Mouse (Mus musculus): ENCODE measurements around the gene Acox1.

Acox1 gene

DNA sequence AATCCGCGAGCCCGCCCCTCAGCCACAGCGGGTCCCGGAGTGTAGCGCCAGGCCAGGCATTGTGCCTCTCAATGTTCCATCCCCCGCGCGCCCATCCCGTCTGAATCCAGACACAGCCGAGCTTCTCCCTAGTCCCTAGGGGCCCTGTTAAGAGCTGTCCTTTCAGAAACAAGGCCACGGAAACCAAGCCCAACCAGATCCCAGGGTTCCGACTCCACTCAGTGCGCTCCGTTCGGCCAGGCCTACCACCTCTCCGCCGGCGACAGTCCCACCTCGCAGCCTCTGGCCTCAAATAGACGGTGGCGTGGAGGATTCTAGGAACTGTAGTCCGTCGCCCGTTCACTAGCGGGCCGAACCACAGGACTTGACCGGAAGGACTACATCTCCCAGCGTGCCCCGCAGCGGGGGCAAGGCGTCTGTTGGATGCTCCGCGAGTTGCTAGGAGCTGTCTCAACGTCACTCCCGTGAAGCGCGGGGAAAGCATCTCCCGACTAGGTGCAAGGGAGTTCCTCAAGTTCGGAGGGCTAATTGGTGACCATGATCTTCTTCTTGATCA is 30.9 kb downstream of the Acox1 start, which contains the start of gene Fbf1:
TSS of gene Fbf1 (minus strand) at position 283 of the 556 bp plus-strand sequence.
- DNase-seq (ENCODE audit: inconsistent ontology term): peak; percentile 98

DNA sequence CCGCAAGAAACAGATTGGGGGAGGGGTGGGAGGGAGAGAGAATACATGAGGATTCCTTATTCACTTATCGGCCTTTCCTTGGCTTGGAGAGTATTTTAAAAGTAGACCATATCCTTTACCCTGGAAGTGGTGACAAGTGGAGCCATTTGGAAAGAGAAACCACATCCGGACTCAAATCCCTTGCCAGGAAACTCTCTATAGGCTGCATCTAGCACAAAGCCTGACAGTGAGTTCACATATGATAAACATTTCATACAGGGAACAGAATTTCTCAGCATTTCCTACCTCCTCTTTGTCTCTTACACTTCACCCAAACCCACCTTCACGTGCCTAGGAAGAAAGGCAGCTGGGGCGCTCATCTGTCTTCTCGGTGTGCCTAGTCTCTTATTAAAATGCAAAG is 31.6 kb downstream of the Acox1 start:
- DNase-seq (ENCODE audit: inconsistent ontology term): peak; percentile 50

DNA sequence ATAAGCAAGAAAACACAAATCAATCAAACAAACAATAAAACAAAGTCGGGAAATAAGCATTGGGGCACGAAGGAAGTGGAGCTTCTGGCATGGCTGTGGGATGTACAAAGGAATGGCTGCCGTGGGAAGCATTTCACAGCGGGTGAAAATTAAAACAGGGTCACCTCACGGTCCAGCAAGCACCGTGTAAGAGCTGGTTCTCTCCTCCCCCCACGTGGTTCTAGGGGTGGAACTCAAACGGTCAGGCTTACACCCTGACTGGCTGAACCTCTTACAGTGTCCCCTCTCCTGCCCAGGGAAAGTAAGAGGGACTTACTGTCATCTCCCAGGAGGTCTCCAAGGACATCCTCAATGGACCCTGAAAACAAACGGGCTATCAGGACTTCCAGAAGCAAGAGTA is 35.8 kb downstream of the Acox1 start:
- DNase-seq (ENCODE audit: inconsistent ontology term): peak; percentile 77

DNA sequence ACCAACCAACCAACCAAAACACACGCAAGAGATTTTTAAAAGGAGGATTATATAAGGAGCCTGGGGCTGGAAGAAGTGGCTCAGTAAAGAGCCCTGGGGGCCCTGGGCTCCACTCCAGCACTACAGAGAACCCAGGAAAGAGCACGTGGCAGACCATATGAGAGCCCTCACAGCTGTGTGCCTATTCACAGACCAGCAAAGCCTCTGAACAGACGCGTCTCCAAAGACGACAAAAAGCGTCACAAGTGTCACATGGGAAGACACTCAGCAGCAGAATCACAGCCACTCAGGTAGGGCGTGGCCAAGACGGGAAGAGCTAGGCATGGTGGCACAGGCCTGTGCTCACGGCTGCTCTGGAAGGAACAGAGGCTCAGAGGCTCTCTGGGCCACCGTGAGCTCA is 36.7 kb downstream of the Acox1 start:
- peak; percentile 68 for DNase-seq (ENCODE audit: inconsistent ontology term)

DNA sequence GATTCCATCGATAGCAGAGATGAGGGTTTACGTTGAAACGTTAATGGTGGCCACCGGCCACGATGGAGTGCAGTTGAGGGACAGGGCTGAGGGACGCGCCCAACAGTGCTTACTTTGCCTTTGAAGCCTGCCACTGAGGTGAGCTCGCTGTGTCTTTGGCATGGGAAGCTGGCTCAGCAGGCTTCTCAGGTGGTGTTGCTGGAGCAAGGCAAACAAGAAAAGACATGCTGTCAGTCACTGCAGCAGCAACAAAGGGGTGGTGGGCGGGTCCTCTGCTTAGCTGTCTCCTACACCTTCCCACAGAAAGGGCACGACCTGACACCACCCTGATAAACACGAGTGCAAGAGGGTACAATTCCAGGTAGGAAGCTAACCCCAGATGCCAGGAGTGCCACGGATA is 37.5 kb downstream of the Acox1 start:
- DNase-seq (ENCODE audit: inconsistent ontology term): no peak

DNA sequence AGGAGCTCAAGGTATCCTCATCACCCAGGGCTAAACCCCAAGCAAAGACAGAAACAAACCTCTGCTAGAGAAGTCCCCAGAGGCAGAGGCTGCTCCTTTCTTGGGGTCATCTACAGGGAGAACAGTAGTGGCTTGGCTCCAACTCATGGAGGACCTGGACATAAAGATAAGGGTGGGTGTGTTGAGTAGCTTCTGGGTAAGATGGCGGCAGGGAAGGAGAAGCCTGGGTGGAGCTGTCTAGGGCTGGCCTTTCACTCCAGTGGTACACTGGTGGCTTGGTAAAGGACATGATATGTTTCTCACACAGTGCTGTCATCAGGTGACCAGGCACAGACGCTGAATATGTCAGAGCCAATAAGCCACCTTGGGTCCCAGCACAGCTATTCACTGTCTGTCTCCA is 47.9 kb downstream of the Acox1 start:
- DNase-seq (ENCODE audit: inconsistent ontology term): no peak

DNA sequence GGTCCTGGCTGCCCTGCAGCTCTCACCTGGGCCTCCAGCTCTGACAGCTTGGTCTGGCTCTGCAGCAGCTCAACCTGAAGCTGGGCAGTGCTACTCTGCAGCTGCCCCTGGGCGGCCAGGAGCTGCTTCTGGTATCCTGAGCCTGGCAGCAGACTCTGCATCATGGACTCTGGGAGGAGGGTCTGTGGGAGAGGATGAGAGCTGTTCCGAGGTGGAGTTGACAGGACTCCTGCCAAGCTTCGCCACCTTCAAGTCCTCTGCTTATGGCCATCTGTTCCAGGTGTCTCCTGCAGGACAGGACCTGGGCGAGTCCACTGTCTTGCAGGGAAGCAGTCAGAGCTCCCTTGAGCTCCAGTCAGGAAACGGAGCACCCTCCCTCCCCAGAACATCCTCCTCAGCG is 49.5 kb downstream of the Acox1 start:
- no peak for DNase-seq (ENCODE audit: inconsistent ontology term)

DNA sequence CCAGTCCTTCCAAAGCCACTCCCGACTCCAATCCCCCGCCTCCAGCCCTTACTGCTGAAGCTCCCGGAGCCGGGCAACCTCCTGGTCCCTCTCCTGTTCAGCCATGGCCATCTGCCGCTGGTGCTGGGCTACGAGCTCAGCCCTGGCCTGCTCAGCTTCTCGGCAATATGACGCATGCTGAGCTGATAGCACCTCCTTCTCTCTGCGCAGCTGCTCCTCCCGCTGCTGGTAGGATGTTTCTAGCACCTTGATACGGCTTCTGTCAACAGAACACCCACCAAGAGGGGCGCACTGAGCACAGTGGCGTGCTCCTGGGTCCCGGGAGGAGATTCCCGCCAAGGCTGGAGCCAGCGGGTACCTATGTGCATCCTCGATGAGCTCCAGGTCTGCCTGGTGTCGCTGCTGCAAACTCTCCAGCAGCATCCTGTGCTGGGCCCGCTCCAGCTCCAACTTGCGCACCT is 50.1 kb downstream of the Acox1 start:
- no peak for DNase-seq (ENCODE audit: inconsistent ontology term)

DNA sequence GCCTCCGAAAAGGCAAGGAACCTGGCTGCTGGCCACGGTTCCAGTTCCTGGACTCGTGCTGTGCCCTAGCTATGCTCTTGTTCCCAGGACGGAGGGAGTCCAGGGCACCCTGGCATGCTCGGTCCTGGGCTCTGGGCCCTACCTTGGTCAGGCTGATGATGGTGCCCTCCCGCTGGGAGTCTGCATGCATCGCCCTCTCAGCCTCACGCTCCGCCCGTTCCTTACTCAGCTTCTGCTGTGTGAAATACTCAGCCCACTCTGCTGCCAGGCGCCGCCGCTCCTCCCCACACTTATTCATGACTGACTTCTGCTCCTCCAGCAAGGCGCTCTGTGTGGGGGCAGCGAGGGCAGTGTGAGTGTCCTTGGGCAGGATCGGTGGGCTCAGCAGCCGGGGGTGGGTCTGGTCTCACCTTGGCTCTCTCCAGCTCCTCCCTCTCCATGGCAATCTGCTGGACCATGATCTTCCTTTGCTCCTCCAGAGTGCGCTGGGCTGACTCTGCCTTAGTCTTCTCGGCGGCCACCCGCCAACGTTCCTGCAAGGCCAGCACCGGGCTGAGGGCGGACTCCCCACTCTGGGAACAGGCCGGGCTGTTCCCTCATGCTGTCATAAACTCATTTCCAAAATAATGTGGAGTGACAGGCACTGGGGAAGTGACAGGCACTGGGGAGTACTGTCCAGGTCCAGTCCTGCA is 52.4 kb downstream of the Acox1 start:
- peak; percentile 86 for DNase-seq (ENCODE audit: inconsistent ontology term)

DNA sequence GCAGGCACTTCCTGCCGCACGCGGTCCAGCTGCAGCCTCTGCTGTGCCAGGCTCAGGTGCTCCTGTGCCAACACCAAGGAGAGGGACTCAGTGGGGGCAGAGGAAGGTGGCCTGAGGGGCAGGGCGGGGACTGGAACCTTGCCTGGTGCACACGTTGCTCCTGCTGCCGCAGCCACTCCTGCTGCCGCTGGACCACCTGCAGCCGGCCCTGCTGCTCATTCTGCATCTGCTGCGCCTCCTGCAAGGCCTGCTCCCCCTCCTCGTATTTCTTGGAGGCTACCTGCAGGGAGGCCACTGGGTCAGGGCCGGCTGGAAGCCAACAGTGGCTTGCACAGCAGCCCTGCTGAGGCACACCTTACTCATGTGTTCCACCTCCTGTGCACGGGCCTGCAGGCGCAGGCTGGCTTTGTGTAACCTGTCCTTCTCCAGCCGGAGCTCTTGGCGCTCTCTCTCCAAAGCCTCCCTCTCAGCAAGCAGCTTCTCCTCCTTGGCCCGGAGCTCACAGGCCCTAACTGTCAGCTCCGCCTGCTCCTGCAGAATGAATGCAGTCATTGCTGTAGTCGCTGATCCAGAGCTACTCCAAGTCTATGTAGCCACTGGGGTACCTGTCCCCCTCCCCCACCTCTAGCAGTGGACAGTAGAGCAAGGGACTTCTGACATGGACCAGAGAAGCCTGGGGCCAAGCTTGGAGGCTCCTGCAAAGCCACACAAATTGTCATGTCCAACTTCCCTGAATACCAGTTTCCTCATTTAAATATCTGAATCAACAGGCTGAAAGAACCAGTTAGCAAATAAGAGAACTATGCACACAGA is 53.2 kb downstream of the Acox1 start:
- DNase-seq (ENCODE audit: inconsistent ontology term): no peak

DNA sequence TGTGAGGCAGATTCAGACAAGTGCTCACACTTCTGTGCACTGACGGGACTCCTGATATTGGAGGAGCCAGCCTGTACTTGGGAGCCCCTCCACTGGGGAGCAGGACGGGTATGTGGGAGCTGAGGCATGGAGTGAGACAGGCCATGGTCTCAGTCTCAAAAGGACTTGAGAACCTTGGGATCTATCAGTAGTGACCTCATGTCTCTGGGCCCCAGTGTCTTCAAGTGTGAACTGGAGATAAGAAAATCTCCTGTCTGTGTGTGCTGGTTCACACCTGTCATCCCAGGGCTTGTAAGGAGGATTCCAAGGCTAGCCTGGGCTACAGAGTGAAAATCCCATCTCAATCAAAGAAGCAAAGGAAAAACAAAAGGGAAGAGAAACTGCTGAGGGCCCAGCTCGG is 55.4 kb downstream of the Acox1 start:
- DNase-seq (ENCODE audit: inconsistent ontology term): no peak

DNA sequence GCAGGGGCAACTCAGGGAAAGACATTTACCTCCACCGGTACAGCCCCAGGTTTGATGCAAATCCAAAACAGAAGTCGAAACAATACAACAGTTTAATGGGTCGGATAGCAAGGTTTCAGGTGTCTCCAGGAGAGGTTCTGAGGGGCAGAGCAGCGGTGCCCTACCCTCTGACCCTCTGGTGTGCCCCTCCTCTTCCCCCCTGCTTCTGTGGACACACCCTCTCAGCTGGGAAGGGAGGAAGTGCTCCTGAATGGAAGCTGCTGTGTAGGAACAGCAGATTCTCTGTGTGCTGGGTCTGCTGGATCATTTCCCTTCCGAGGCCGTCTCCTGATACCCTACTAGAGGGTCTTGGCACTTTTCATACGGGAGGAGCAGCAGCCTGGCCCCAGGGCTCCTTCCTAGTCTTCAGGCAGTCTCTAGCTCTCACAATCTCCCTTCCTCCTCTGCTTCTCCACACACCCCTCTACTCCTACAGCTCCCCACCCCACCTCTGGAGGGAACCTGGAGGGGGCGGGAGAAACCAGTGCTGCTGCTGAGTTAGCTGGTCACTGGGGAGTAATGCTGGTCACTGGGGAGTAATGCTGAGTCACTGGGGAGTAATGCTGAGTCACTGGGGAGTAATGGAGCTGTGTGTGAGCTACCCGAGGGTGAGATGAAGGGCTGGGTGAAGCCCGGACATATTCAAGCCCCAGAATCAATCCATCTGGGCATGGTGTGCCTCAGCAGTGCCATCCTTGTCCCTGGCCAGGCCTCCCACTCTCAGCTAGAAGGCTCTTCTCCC is 56.4 kb downstream of the Acox1 start:
- DNase-seq (ENCODE audit: inconsistent ontology term): peak; percentile 72

DNA sequence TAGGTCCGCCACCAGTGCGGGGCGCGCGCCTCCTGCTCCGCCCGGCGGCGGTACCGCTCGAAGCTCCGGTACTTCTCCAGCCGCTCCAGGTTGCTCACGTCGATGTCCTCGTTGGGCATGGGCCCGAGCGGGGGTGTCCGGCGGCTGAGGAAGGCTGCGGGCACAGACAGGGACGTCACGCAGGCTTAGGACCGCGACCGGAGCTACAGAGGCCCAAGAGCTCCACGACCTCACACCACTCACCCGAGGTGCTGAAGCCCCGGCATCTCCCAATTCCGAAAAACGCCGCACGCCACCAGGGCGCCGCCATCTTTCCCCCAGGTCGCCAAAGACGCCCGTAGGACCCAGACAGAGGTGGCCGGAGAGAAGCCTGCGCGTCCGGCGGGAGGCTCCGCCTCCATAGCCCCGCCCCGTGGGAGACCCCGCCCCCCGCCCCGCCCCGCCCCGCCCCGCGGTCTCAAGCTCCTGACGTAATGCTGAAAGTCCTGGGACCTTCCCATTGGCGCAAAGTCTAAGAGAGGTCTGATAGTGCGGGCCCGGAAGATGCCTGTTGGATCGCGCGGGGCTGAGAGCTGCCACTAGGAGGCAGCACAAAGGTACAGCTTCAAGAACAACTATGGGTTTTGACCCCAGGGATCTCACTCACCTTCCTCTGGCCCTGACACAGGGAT is 60.2 kb downstream of the Acox1 start, which contains the start of gene Mrpl38:
TSS of gene Mrpl38 (minus strand) at position 401 of the 671 bp plus-strand sequence.
- DNase-seq (ENCODE audit: inconsistent ontology term): peak; percentile 90

DNA sequence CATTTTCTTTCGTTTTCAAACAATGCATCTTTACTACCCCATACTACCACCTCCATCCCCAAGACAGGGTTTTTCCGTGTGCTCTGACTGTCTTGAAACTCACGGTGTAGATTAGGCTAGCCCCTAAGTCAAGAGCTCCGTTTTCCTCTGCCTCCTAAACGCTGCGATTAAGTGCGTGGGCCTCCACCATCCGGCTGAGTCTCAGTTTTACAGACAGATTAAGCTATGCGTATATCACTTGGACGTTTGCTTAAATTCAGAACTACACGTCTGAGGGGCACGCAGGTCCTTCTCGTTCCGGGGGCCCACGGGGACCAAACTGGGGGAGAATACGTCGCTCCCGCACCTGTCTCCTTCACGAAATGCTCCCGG is 60.8 kb downstream of the Acox1 start:
- no peak for DNase-seq (ENCODE audit: inconsistent ontology term)

DNA sequence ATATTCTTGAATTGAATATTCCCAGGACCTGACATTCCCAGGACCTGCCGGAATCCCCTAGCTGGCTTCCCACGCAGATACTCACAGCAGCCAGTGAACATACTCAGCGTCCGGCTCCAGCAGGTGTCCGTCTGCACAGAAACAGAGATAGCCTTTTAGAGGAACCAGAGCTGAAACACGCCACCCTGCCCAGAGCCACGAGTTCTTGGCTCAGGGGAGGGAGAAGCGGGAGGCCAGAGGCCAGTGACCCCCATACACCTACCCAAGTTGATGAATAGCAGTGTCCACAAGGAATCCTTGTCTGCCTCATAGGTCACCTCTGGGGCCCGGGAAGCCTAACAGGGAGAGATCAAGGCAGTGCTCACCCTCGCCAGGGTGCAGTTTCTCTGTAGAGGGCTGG is 64.7 kb downstream of the Acox1 start:
- DNase-seq (ENCODE audit: inconsistent ontology term): no peak

DNA sequence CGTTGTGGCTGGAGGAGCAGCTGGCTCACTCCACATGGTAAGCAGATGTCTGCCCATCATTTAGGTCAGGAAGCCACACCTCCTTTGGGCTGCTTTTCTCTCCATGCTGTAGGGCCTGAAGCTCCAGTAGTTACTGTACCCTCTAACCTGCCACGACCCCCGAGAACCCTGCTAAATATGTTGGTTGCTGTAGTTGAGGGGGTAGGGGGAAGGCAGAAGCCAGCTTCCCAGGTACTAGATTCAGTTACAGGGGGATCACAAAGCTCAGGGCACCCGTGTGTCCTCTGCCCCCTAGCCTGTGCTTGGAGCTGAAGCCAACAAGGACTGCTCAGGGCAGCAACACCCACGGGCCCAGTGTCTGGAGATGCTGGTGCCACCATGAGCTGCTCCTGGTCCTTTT is 65.3 kb downstream of the Acox1 start:
- DNase-seq (ENCODE audit: inconsistent ontology term): no peak

DNA sequence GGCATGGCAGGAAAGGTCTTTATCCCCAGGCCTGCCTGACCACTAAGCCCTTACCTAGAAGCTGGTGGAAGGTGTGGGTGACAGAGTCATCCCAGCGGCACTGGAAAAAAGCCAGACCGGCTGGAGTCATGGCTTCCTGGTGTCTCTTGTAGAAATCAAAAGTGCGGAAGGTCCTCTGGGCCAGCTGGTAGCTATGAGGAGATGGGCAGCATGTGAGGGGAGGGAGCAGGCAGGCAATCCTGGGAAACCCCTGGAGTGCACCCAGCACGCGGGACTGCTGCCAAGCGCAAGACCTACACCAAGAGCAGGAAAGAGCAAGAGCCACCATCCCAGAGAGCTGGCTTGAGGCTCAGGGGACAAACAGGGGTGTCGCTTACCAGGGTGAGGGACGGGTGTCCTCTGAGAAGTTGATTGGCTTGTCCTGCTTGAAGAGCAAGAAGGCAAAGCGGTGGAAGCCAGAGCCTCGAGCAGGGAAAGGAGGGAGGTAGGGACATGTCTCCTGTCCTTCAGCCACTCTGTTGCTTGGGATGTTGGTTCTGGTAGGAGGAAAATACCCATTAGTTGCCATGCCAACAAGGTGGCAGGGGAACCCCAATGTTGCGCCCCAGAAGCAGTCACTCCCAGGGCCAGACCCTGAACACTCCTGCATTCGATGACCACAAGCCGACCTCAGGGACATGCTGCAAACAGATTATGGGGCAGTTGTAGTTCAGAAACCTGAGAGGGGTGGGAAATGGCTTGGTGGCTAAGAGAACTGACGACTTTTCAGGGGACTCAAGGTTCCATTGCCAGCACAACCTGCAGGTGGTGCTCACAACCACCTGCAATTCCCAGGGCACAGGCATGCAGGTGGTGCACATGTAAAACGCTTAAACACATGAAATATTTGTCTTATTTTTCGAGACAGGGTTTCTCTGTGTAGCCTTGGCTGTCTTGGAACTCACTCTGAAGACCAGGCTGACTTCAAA is 66.2 kb downstream of the Acox1 start:
- DNase-seq (ENCODE audit: inconsistent ontology term): no peak

DNA sequence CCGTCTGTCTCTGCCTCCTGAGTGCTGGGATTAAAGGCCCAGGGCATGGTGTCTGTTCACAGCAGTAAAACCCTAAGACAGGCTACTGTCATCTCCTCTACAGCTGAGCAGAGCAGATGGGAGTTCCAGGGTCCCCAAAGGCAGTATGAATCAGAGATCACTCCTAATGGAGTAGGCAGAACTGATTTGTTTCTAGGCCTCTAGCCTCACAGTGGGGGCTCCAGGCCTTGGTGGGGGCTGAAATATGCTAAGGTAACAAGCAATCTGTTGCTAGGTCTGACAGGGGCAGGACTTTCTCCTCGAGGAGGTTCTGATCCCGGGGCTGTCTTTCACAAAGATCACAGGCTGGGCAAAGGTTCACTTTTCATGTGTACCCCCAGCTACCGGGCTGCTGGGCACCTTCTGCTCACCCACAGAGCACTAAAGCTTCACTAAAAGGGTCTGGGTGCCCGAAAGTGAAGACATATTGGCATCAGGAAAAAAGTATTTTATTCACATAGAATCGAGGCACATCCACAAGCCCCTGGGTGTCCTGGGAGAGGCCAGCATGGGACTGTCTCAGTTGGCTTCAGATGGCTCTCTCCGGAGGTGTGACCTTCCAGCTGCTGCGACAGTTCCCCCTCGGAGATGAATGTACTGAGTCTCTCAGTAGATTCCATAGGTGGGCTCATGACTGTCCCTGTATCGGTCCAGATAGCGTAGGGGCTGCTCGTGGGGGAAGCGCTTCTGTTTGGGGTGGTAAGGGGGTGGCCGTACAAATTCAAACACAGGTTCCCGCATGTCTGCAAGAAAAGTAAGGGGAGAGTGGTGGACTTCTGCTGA is 67.3 kb downstream of the Acox1 start:
- no peak for DNase-seq (ENCODE audit: inconsistent ontology term)

DNA sequence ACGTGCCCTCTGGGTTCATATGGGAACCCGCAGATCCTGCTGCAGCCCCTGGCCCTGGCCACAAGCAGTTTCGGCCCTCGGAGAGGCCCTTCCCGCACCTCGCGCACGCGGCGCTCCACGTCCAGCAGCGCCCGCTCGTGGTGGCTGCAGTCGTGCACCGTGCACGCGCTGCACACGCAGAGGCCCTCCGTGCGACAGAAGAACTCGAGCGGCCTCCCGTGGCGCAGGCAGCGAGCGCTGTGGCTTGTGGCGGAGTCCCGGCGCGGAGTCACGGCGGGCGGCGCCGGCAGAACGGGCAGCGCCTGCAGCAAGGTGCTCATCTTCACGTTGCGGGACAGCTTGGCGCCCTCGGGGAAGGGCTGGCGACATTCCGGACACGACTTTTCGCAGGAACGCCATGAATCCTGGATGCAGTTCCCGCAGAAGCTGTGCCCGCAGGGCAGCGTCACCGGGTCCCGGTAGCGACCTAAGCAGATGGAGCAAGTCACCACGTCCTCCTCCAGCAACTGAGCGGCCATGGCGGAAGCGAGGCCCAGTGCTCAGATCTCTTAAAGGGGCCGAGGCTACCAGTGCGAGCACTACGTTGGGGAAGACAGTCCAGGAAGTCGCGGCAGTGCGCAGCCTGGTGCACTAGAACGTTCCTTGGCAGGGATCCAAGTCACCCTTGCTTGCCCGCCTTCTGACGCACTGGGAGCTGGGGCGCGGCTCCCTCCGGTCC is 68.2 kb downstream of the Acox1 start, which contains the start of gene Trim65:
TSS of gene Trim65 (minus strand) at position 641 of the 718 bp plus-strand sequence.
- DNase-seq (ENCODE audit: inconsistent ontology term): peak; percentile 88

All from Muller cell, postnatal 12 days (primary cell).